Mouse (Mus musculus) kidney, adult 2 months (tissue): Measurements from ENCODE around the gene 3110040N11Rik.

Experiments used
- CTCF ChIP-seq: fragments of 200-500 bp; conservative IDR thresholded peaks from 2 replicates; pipeline ENCODE4 v1.5.1; 2011; ENCODE audit warnings: low read depth, mild to moderate bottlenecking, control low read depth, low read length, moderate library complexity, mixed read lengths; ENCODE audit not compliant: insufficient read depth, insufficient read length
- POLR2A ChIP-seq: fragments of 200-500 bp; IDR thresholded peaks from one replicate; pipeline ENCODE4 v1.6.1; 2011; ENCODE audit warnings: low read depth, low read length, control low read depth

DNA sequence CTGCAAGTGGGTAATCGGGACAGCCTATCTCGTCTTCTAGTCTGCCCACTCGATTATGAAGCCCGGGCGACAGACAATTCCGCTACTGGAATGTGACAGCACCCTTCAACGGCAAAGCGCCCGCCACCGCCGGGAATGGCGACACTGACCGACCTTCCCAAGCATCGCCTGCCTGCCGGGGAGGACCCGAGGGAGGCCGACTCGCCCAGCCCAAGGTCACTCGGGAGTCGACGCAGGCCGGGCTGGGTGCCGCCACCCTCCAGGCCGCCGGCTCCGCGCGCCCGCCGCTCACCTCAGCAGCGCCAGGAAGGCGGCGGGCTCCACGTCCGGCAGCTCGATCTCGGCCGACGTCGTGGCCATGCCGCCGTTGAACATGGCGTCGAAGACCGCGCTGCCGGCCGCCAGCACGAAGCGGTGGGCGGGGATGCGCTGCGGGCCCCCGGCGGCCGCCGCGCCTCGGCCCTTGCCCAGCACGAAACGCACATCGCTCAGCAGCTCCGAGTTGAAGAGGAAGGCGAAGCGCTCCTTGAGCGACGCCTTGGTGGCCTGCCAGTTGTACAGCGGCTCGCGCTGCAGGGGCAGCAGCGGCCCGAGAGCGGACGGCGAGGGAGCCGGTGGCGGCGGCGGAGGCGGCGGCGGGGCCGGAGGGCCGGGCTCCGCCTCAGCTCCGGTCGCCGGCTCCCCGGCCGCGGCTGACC lies 39.6 kb upstream of the 3110040N11Rik start:
- TF ChIP-seq CTCF (no peak), POLR2A (no peak)
